In genomic region chr5:129177697-129178511, GRCm38 (mm10) we compare ENCODE assay signal across 8 mouse cellular contexts.
DNase-seq lines count a peak whose midpoint lies in the region; ATAC-seq lines count a peak whose summit lies in the region.

No protein-coding gene starts in this region.

- H3K36me3 ChIP-seq in hindbrain, embryonic 15.5 days = no peaks in the 10 kb centered on the region

- peaks cover 2% of the 10 kb centered on the region; the same call in 1 of the 2 replicates for H3K27me3 ChIP-seq in hindbrain, embryonic 15.5 days

- H3K4me3 ChIP-seq in hindbrain, embryonic 15.5 days = no peak overlapping the region

- no peak overlapping the region for H3K27ac ChIP-seq in hindbrain, embryonic 15.5 days (replicated peaks)

- peak; percentile 59; the same call in 1 of the 2 replicates for ATAC-seq in hindbrain, embryonic 15.5 days (ENCODE audit: low FRiP score, low read depth)

- no peaks in the 10 kb centered on the region for H3K9me3 ChIP-seq in hindbrain, embryonic 15.5 days

- 0 out of 2 replicates have a peak, but pooled peaks cover 3% of the 10 kb centered on the region for H3K4me1 ChIP-seq in hindbrain, embryonic 15.5 days (replicated peaks)

- DNase-seq in NIH3T3 (ENCODE audit: low read depth) = peak; percentile 86
- DNase-seq in cerebellum, postnatal 14 days = peak; percentile 94 to 97
- DNase-seq in frontal cortex, postnatal 36 days (ENCODE audit: low spot score in 2 of 2) = peak; percentile 88 to 89
- peak; percentile 68 for DNase-seq in left cerebral cortex, adult 11 months (ENCODE audit: low spot score)
- peak; percentile 90 for DNase-seq in lung, postnatal 36 days
- DNase-seq in retina, embryonic 14.5 days (ENCODE audit: low spot score) = peak; percentile 92
- peak; percentile 73 to 79 for DNase-seq in thymus, postnatal 36 days

- no peak overlapping the region for H3K9ac ChIP-seq in hindbrain, embryonic 15.5 days

- 50% methylated on average over 14 of the region's 14 CpGs for WGBS in hindbrain, embryonic 15.5 days

- no peak overlapping the region for H3K4me2 ChIP-seq in hindbrain, embryonic 15.5 days
